Comparison of ENCODE assay signal across 8 mouse cellular contexts in genomic region chr8:105325641-105326093, GRCm38 (mm10). TPM values are rescaled to one million over a fixed set of nuclear protein-coding genes. Genes with fewer than 3 reads are reported as not detected.
DNase-seq lines count a peak whose midpoint lies in the region; ATAC-seq and TF ChIP-seq lines count a peak whose summit lies in the region.

No protein-coding gene starts in this region.

- H3K4me2 ChIP-seq in kidney, embryonic 14.5 days (replicated peaks; ENCODE audit: low read depth, low read length): peak overlapping the region; percentile 74
- H3K4me2 ChIP-seq in limb, embryonic 15.5 days: peak overlapping the region; percentile 79
- peak overlapping the region; percentile 82 for H3K4me2 ChIP-seq in stomach, embryonic 15.5 days

- peak; percentile 76; the same call in 1 of the 2 replicates for ATAC-seq in kidney, embryonic 14.5 days (ENCODE audit: low FRiP score, low TSS enrichment)
- no peak for ATAC-seq in G1E (ENCODE audit: extremely low read depth, insufficient number of reproducible peaks, low FRiP score, poor library complexity, severe bottlenecking)
- ATAC-seq in erythroblast, adult 5-6 weeks (replicated peaks; ENCODE audit: low FRiP score, poor library complexity, severe bottlenecking): peak; percentile 16
- ATAC-seq in limb, embryonic 15.5 days (ENCODE audit: insufficient number of reproducible peaks, low FRiP score, low TSS enrichment, low read depth): no peak; the same call in 1 of the 2 replicates
- peak; percentile 7; the same call in 1 of the 2 replicates for ATAC-seq in stomach, embryonic 15.5 days (ENCODE audit: insufficient read depth, low FRiP score, low read depth)

- H3K27me3 ChIP-seq in kidney, embryonic 14.5 days (ENCODE audit: control insufficient read depth, insufficient read depth, low read length): no peaks in the 10 kb centered on the region
- H3K27me3 ChIP-seq in G1E (ENCODE audit: insufficient read depth, low read length): no peaks in the 10 kb centered on the region
- H3K27me3 ChIP-seq in limb, embryonic 15.5 days: no peaks in the 10 kb centered on the region
- no peaks in the 10 kb centered on the region for H3K27me3 ChIP-seq in stomach, embryonic 15.5 days (replicated peaks)

- H3K27ac ChIP-seq in kidney, embryonic 14.5 days (ENCODE audit: low read depth, low read length): no peak overlapping the region
- H3K27ac ChIP-seq in limb, embryonic 15.5 days: peak overlapping the region; percentile 84
- H3K27ac ChIP-seq in stomach, embryonic 15.5 days: peak overlapping the region; percentile 77; the same call in 1 of the 2 replicates

- peak overlapping the region; percentile 79 for H3K9ac ChIP-seq in kidney, embryonic 14.5 days (ENCODE audit: low read depth, low read length)
- H3K9ac ChIP-seq in limb, embryonic 15.5 days: peak overlapping the region; percentile 87
- peak overlapping the region; percentile 73 for H3K9ac ChIP-seq in stomach, embryonic 15.5 days

- peaks cover 37% of the 10 kb centered on the region for H3K36me3 ChIP-seq in kidney, embryonic 14.5 days (ENCODE audit: control insufficient read depth, insufficient read depth, low read length)
- H3K36me3 ChIP-seq in G1E (replicated peaks): peaks cover 62% of the 10 kb centered on the region
- H3K36me3 ChIP-seq in limb, embryonic 15.5 days: peaks cover 37% of the 10 kb centered on the region
- H3K36me3 ChIP-seq in stomach, embryonic 15.5 days: peaks cover 23% of the 10 kb centered on the region

- DNase-seq in kidney, postnatal 25 days: no peak
- DNase-seq in G1E (ENCODE audit: low spot score): no peak
- DNase-seq in adrenal gland, adult 18-20 months (ENCODE audit: low spot score in 2 of 2): no peak
- no peak for DNase-seq in frontal cortex, postnatal 25 days (ENCODE audit: low spot score in 2 of 2)

- H3K4me1 ChIP-seq in kidney, embryonic 14.5 days (ENCODE audit: control insufficient read depth, insufficient read depth, low read length): peaks cover 15% of the 10 kb centered on the region
- H3K4me1 ChIP-seq in G1E (ENCODE audit: insufficient read depth, low read depth, low read length): peaks cover 54% of the 10 kb centered on the region
- peaks cover 24% of the 10 kb centered on the region for H3K4me1 ChIP-seq in limb, embryonic 15.5 days
- H3K4me1 ChIP-seq in stomach, embryonic 15.5 days: peaks cover 20% of the 10 kb centered on the region

- WGBS in kidney, embryonic 14.5 days: under 1% methylated on average over 12 of the region's 12 CpGs
- WGBS in limb, embryonic 15.5 days: 0% methylated on average over 12 of the region's 12 CpGs
- WGBS in stomach, embryonic 15.5 days: 0% methylated on average over 12 of the region's 12 CpGs

- peak overlapping the region; percentile 93 for H3K4me3 ChIP-seq in kidney, embryonic 14.5 days (ENCODE audit: low read length)
- H3K4me3 ChIP-seq in G1E (ENCODE audit: low read depth, low read length): peak overlapping the region; percentile 84
- H3K4me3 ChIP-seq in limb, embryonic 15.5 days: peak overlapping the region; percentile 73
- H3K4me3 ChIP-seq in stomach, embryonic 15.5 days (replicated peaks): peak overlapping the region; percentile 87

- H3K9me3 ChIP-seq in kidney, embryonic 14.5 days (ENCODE audit: control insufficient read depth, low read length): no peaks in the 10 kb centered on the region
- no peaks in the 10 kb centered on the region for H3K9me3 ChIP-seq in G1E (replicated peaks)
- H3K9me3 ChIP-seq in limb, embryonic 15.5 days: no peaks in the 10 kb centered on the region
- no peaks in the 10 kb centered on the region for H3K9me3 ChIP-seq in stomach, embryonic 15.5 days

- TF ChIP-seq CTCF in G1E (IDR thresholded peaks at IDR 0.05; ENCODE audit: low read depth, low read length): no peak

RNA-seq across cellular contexts. Expression of gene Lrrc29, which starts 0.4 kb away (rescaled TPM):
- 1.6 and 2.1 TPM in 2 replicates for polyA plus RNA-seq in kidney, embryonic 14.5 days (2014; fragmentation: Nextera tagmentation; extraction: Ambion mirVana)
- total RNA-seq in G1E (2014; fragmentation: Nextera tagmentation) (12.3 and 15.5 TPM in 2 replicates), G1E (2017) (4.6 and 4.8 TPM in 2 replicates)
- 1.3 and 1.6 TPM in 2 replicates for polyA plus RNA-seq in G1E (2012)
- total RNA-seq in erythroblast, adult 5-6 weeks (2015; ENCODE audit: low replicate concordance): 13.4 and 35.9 TPM in 2 replicates
- total RNA-seq in erythroblast, adult 5-6 weeks (2017; ENCODE audit: low replicate concordance): 26.2 and 28.6 TPM in 2 replicates
- 1.7 and 1.9 TPM in 2 replicates for polyA plus RNA-seq in limb, embryonic 15.5 days (2015; fragmentation: Nextera tagmentation; extraction: Ambion mirVana)
- polyA plus RNA-seq in stomach, embryonic 15.5 days (2015; fragmentation: Nextera tagmentation; extraction: Ambion mirVana): 2.3 and 2.5 TPM in 2 replicates
- 1 to 10 TPM; 3.1 to 3.8 TPM for total RNA-seq in adrenal gland, adult 18-20 months (2021)

RNA-seq across cellular contexts. Expression of gene Tmem208, which starts 0.5 kb away (rescaled TPM):
- 120 and 142 TPM in 2 replicates for polyA plus RNA-seq in kidney, embryonic 14.5 days (2014; fragmentation: Nextera tagmentation; extraction: Ambion mirVana)
- total RNA-seq in G1E (2014; fragmentation: Nextera tagmentation): 26.7 and 35.5 TPM in 2 replicates
- total RNA-seq in G1E (2017): 37.8 and 54.5 TPM in 2 replicates
- 19.5 and 25.2 TPM in 2 replicates for polyA plus RNA-seq in G1E (2012)
- total RNA-seq in erythroblast, adult 5-6 weeks (2015; ENCODE audit: low replicate concordance): 51.2 and 56.3 TPM in 2 replicates
- 18.5 and 26.9 TPM in 2 replicates for total RNA-seq in erythroblast, adult 5-6 weeks (2017; ENCODE audit: low replicate concordance)
- polyA plus RNA-seq in limb, embryonic 15.5 days (2015; fragmentation: Nextera tagmentation; extraction: Ambion mirVana): 120 and 129 TPM in 2 replicates
- 131 and 132 TPM in 2 replicates for polyA plus RNA-seq in stomach, embryonic 15.5 days (2015; fragmentation: Nextera tagmentation; extraction: Ambion mirVana)
- total RNA-seq in adrenal gland, adult 18-20 months (2021): 10 to 100 TPM; 55.6 to 69.6 TPM

RNA-seq across cellular contexts. Expression of gene Elmo3, which starts 20.3 kb away (rescaled TPM):
- 6.1 and 9.4 TPM in 2 replicates for polyA plus RNA-seq in kidney, embryonic 14.5 days (2014; fragmentation: Nextera tagmentation; extraction: Ambion mirVana)
- 2.2 and 3.5 TPM in 2 replicates for total RNA-seq in G1E (2014; fragmentation: Nextera tagmentation)
- 0.49 and 1.6 TPM in 2 replicates for total RNA-seq in G1E (2017)
- polyA plus RNA-seq in G1E (2012): 0.63 and 0.76 TPM in 2 replicates
- 13.8 and 17.3 TPM in 2 replicates for total RNA-seq in erythroblast, adult 5-6 weeks (2015; ENCODE audit: low replicate concordance)
- 22.1 and 30.7 TPM in 2 replicates for total RNA-seq in erythroblast, adult 5-6 weeks (2017; ENCODE audit: low replicate concordance)
- 8.9 TPM in 2 replicates for polyA plus RNA-seq in limb, embryonic 15.5 days (2015; fragmentation: Nextera tagmentation; extraction: Ambion mirVana)
- polyA plus RNA-seq in stomach, embryonic 15.5 days (2015; fragmentation: Nextera tagmentation; extraction: Ambion mirVana): 15.9 and 17.1 TPM in 2 replicates
- 1 to 10 TPM; 4.5 to 6.9 TPM for total RNA-seq in adrenal gland, adult 18-20 months (2021)

RNA-seq across cellular contexts. Expression of gene Fhod1, which starts 22.1 kb away (rescaled TPM):
- 5.1 and 6.0 TPM in 2 replicates for polyA plus RNA-seq in kidney, embryonic 14.5 days (2014; fragmentation: Nextera tagmentation; extraction: Ambion mirVana)
- total RNA-seq in G1E (2014; fragmentation: Nextera tagmentation): 2.3 and 4.7 TPM in 2 replicates
- total RNA-seq in G1E (2017): 1.7 and 3.3 TPM in 2 replicates
- polyA plus RNA-seq in G1E (2012): 6.0 and 6.1 TPM in 2 replicates
- 0.19 and 3.8 TPM in 2 replicates for total RNA-seq in erythroblast, adult 5-6 weeks (2015; ENCODE audit: low replicate concordance)
- 0.56 and 1.0 TPM in 2 replicates for total RNA-seq in erythroblast, adult 5-6 weeks (2017; ENCODE audit: low replicate concordance)
- 1.6 and 1.8 TPM in 2 replicates for polyA plus RNA-seq in limb, embryonic 15.5 days (2015; fragmentation: Nextera tagmentation; extraction: Ambion mirVana)
- 2.5 and 3.0 TPM in 2 replicates for polyA plus RNA-seq in stomach, embryonic 15.5 days (2015; fragmentation: Nextera tagmentation; extraction: Ambion mirVana)
- 1 to 10 TPM; 8.3 to 8.6 TPM for total RNA-seq in adrenal gland, adult 18-20 months (2021)

RNA-seq across cellular contexts. Expression of gene Slc9a5, which starts 23.0 kb away (rescaled TPM):
- 2.6 and 4.0 TPM in 2 replicates for polyA plus RNA-seq in kidney, embryonic 14.5 days (2014; fragmentation: Nextera tagmentation; extraction: Ambion mirVana)
- total RNA-seq in G1E (2014; fragmentation: Nextera tagmentation): 0.68 and 1.2 TPM in 2 replicates
- 0.46 and 0.49 TPM in 2 replicates for total RNA-seq in G1E (2017)
- polyA plus RNA-seq in G1E (2012): 0.87 and 0.99 TPM in 2 replicates
- total RNA-seq in erythroblast, adult 5-6 weeks (2015; ENCODE audit: low replicate concordance): 1.7 TPM in 1 of 2 replicates, not detected in the other
- not detected in 2 replicates for total RNA-seq in erythroblast, adult 5-6 weeks (2017; ENCODE audit: low replicate concordance)
- 2.7 and 2.9 TPM in 2 replicates for polyA plus RNA-seq in limb, embryonic 15.5 days (2015; fragmentation: Nextera tagmentation; extraction: Ambion mirVana)
- 1.9 and 2.0 TPM in 2 replicates for polyA plus RNA-seq in stomach, embryonic 15.5 days (2015; fragmentation: Nextera tagmentation; extraction: Ambion mirVana)
- under 1 TPM; 0.58 to 0.93 TPM for total RNA-seq in adrenal gland, adult 18-20 months (2021)

Comparison
In these comparisons a context has a peak if more than half of its experiments do, and no peak if none do; other contexts are left out.
1. ATAC-seq: peak in kidney, embryonic 14.5 days (single experiment), erythroblast, adult 5-6 weeks (single experiment) and stomach, embryonic 15.5 days (single experiment); none in G1E (single experiment) and limb, embryonic 15.5 days (single experiment).
2. Peak in every context shown above with its lines, with median percentiles within 50 percentile points of each other: H3K4me2 ChIP-seq, H3K4me3 ChIP-seq and H3K9ac ChIP-seq.